Mouse (Mus musculus) heart, embryonic 13.5 days (tissue): ENCODE data around the gene Lipn. TPM values are rescaled to one million over a fixed set of nuclear protein-coding genes. Genes with fewer than 3 reads are reported as not detected.

Experiments
- ATAC-seq: fragments of 200-750 bp; cut with Nextera tagmentation; 2 replicates; pipeline ENCODE4 v1.8.0; 2017; ENCODE audit warnings: moderate TSS enrichment; ENCODE audit not compliant: insufficient number of reproducible peaks, low FRiP score, low TSS enrichment; ENCODE audit errors: extremely low read depth
- H3K27ac ChIP-seq: fragments of 300-500 bp; sonication (generic); replicated peaks from 2 replicates; pipeline ENCODE4 v1.5.1; 2015; ENCODE audit warnings: moderate library complexity, mild to moderate bottlenecking, inconsistent platforms
- H3K27me3 ChIP-seq: fragments of 300-500 bp; sonication (generic); replicated peaks from 2 replicates; pipeline ENCODE4 v1.6.1; 2015; ENCODE audit warnings: mild to moderate bottlenecking, inconsistent platforms
- H3K36me3 ChIP-seq: fragments of 300-500 bp; sonication (generic); 2 replicates; pipeline ENCODE4 v1.6.1; 2015; ENCODE audit warnings: mild to moderate bottlenecking, inconsistent platforms
- H3K4me1 ChIP-seq: fragments of 300-500 bp; sonication (generic); 2 replicates; pipeline ENCODE4 v1.6.1; 2015; ENCODE audit warnings: inconsistent platforms
- H3K4me2 ChIP-seq: fragments of 300-500 bp; sonication (generic); 2 replicates; pipeline ENCODE4 v1.6.1; 2015; ENCODE audit warnings: inconsistent platforms, mild to moderate bottlenecking, moderate library complexity
- H3K4me3 ChIP-seq: fragments of 300-500 bp; sonication (generic); 2 replicates; pipeline ENCODE4 v1.5.1; 2015; ENCODE audit warnings: moderate library complexity, mild to moderate bottlenecking, inconsistent platforms
- H3K9ac ChIP-seq: fragments of 300-500 bp; sonication (generic); 2 replicates; pipeline ENCODE4 v1.6.1; 2015; ENCODE audit warnings: inconsistent platforms, mild to moderate bottlenecking, moderate library complexity
- H3K9me3 ChIP-seq: fragments of 300-500 bp; sonication (generic); 2 replicates; pipeline ENCODE4 v1.6.1; 2016; ENCODE audit warnings: inconsistent platforms
- WGBS: fragments of 180-500 bp; shearing (Covaris S2); methylation state at CpG from one replicate; pipeline ENCODE4 v1.1.7; 2015; ENCODE audit warnings: mixed read lengths; 5-methylcytosine and 5-hydroxymethylcytosine counted together
- polyA plus RNA-seq: library from polyadenylated mRNA; unstranded; fragments of >200 nt; fragmentation: Nextera tagmentation; extraction: Ambion mirVana; gene quantifications from 2 replicates; pipeline ENCODE4 v1.2.1, GENCODE M21; 2015

The Lipn gene
- polyA plus RNA-seq = not detected in 2 replicates

GRCm38 (mm10) chr19:34066779-34067472 lies at the start of gene Lipn:
Lipn (plus strand) TSS chr19:34067358.
- no peak for ATAC-seq
- no peak within 1 kb of the TSS for H3K27ac ChIP-seq
- H3K4me3 ChIP-seq = no peak within 1 kb of the TSS

GRCm38 (mm10) chr19:34021440-34022172 lies 45.6 kb upstream of the Lipn start:
- Histone ChIP-seq H3K9me3 (no peaks in the 10 kb centered on the region), H3K4me1 (no peaks in the 10 kb centered on the region), H3K9ac (no peak overlapping the region), H3K27ac (no peak overlapping the region), H3K4me3 (no peak overlapping the region), H3K4me2 (no peak overlapping the region), H3K36me3 (no peaks in the 10 kb centered on the region), H3K27me3 (no peaks in the 10 kb centered on the region)
- 75% methylated on average over 11 of the region's 11 CpGs for WGBS
- ATAC-seq = no peak

More at GRCm38 (mm10) chr19:34066779-34067472, at the start of gene Lipn:
- no peaks in the 10 kb centered on the region for H3K9me3 ChIP-seq
- 83% methylated on average over 9 of the region's 9 CpGs for WGBS
- no peaks in the 10 kb centered on the region for H3K4me1 ChIP-seq
- no peaks in the 10 kb centered on the region for H3K27me3 ChIP-seq
- no peak within 1 kb of the TSS for H3K9ac ChIP-seq
- no peak within 1 kb of the TSS for H3K4me2 ChIP-seq
- H3K36me3 ChIP-seq = no peaks in the 10 kb centered on the region

GRCm38 (mm10) chr19:34022759-34023158 lies 44.4 kb upstream of the Lipn start:
- no peaks in the 10 kb centered on the region for H3K36me3 ChIP-seq
- no peak overlapping the region for H3K4me3 ChIP-seq
- WGBS = 36% methylated on average over 3 of the region's 3 CpGs
- no peak overlapping the region for H3K4me2 ChIP-seq
- H3K9ac ChIP-seq = no peak overlapping the region
- no peak for ATAC-seq
- no peaks in the 10 kb centered on the region for H3K9me3 ChIP-seq
- H3K27me3 ChIP-seq = no peaks in the 10 kb centered on the region
- H3K4me1 ChIP-seq = no peaks in the 10 kb centered on the region
- no peak overlapping the region for H3K27ac ChIP-seq

GRCm38 (mm10) chr19:34039731-34040130 lies 27.4 kb upstream of the Lipn start:
- H3K4me2 ChIP-seq = no peak overlapping the region
- H3K4me1 ChIP-seq = no peaks in the 10 kb centered on the region
- no peaks in the 10 kb centered on the region for H3K36me3 ChIP-seq
- no peak overlapping the region for H3K9ac ChIP-seq
- no peak for ATAC-seq
- no peaks in the 10 kb centered on the region for H3K27me3 ChIP-seq
- whole genome bisulfite sequencing = 42% methylated on average over 1 of the region's 1 CpGs
- no peaks in the 10 kb centered on the region for H3K9me3 ChIP-seq
- no peak overlapping the region for H3K27ac ChIP-seq
- no peak overlapping the region for H3K4me3 ChIP-seq

GRCm38 (mm10) chr19:34043008-34043407 lies 24.1 kb upstream of the Lipn start:
- ATAC-seq = no peak
- no peaks in the 10 kb centered on the region for H3K36me3 ChIP-seq
- H3K9ac ChIP-seq = no peak overlapping the region
- no peaks in the 10 kb centered on the region for H3K9me3 ChIP-seq
- no peak overlapping the region for H3K4me3 ChIP-seq
- no peak overlapping the region for H3K4me2 ChIP-seq
- H3K27me3 ChIP-seq = no peaks in the 10 kb centered on the region
- no peaks in the 10 kb centered on the region for H3K4me1 ChIP-seq
- no peak overlapping the region for H3K27ac ChIP-seq
- 69% methylated on average over 6 of the region's 6 CpGs for WGBS

GRCm38 (mm10) chr19:34049371-34050039 lies 17.7 kb upstream of the Lipn start:
- Histone ChIP-seq H3K27me3 (no peaks in the 10 kb centered on the region), H3K9me3 (no peaks in the 10 kb centered on the region), H3K27ac (no peak overlapping the region), H3K4me3 (no peak overlapping the region), H3K4me1 (no peaks in the 10 kb centered on the region), H3K9ac (no peak overlapping the region), H3K4me2 (no peak overlapping the region), H3K36me3 (no peaks in the 10 kb centered on the region)
- ATAC-seq = no peak
- WGBS = 88% methylated on average over 3 of the region's 3 CpGs

GRCm38 (mm10) chr19:34051502-34051901 lies 15.7 kb upstream of the Lipn start:
- WGBS = 71% methylated on average over 3 of the region's 3 CpGs
- Histone ChIP-seq H3K4me2 (no peak overlapping the region), H3K27ac (no peak overlapping the region), H3K36me3 (no peaks in the 10 kb centered on the region), H3K27me3 (no peaks in the 10 kb centered on the region), H3K4me3 (no peak overlapping the region), H3K9ac (no peak overlapping the region), H3K9me3 (0 out of 2 replicates have a peak, but pooled peaks cover 4% of the 10 kb centered on the region), H3K4me1 (no peaks in the 10 kb centered on the region)
- ATAC-seq = no peak

GRCm38 (mm10) chr19:34063547-34063946 lies 3.6 kb upstream of the Lipn start:
- Histone ChIP-seq H3K27ac (no peak overlapping the region), H3K9me3 (no peaks in the 10 kb centered on the region), H3K4me2 (no peak overlapping the region), H3K36me3 (no peaks in the 10 kb centered on the region), H3K4me3 (no peak overlapping the region), H3K9ac (no peak overlapping the region), H3K4me1 (no peaks in the 10 kb centered on the region), H3K27me3 (no peaks in the 10 kb centered on the region)
- ATAC-seq = no peak
- WGBS = 42% methylated on average over 1 of the region's 1 CpGs

- no peaks in the 10 kb centered on the region for H3K36me3 ChIP-seq
- H3K4me1 ChIP-seq = no peaks in the 10 kb centered on the region
- H3K27me3 ChIP-seq = no peaks in the 10 kb centered on the region
- no peak for ATAC-seq
- no peak overlapping the region for H3K9ac ChIP-seq
- H3K4me3 ChIP-seq = no peak overlapping the region
- no peaks in the 10 kb centered on the region for H3K9me3 ChIP-seq
- no peak overlapping the region for H3K27ac ChIP-seq
- no peak overlapping the region for H3K4me2 ChIP-seq
- WGBS = 70% methylated on average over 4 of the region's 4 CpGs
These were observed 3.1 kb upstream of the Lipn start for GRCm38 (mm10) chr19:34064059-34064458.

GRCm38 (mm10) chr19:34074239-34074638 lies 7.1 kb downstream of the Lipn start:
- H3K4me3 ChIP-seq = no peak overlapping the region
- no peak overlapping the region for H3K9ac ChIP-seq
- H3K4me1 ChIP-seq = no peaks in the 10 kb centered on the region
- H3K4me2 ChIP-seq = no peak overlapping the region
- no peaks in the 10 kb centered on the region for H3K9me3 ChIP-seq
- no peaks in the 10 kb centered on the region for H3K27me3 ChIP-seq
- no peak overlapping the region for H3K27ac ChIP-seq
- H3K36me3 ChIP-seq = no peaks in the 10 kb centered on the region
- ATAC-seq = no peak

GRCm38 (mm10) chr19:34078130-34078529 lies 11.0 kb downstream of the Lipn start:
- H3K27ac ChIP-seq = no peak overlapping the region
- H3K27me3 ChIP-seq = no peaks in the 10 kb centered on the region
- WGBS = 57% methylated on average over 2 of the region's 2 CpGs
- no peak overlapping the region for H3K4me2 ChIP-seq
- H3K9me3 ChIP-seq = no peaks in the 10 kb centered on the region
- no peaks in the 10 kb centered on the region for H3K4me1 ChIP-seq
- ATAC-seq = no peak
- H3K9ac ChIP-seq = no peak overlapping the region
- no peaks in the 10 kb centered on the region for H3K36me3 ChIP-seq
- H3K4me3 ChIP-seq = no peak overlapping the region
